Mouse (Mus musculus): ENCODE measurements around the gene Apba1.

DNA sequence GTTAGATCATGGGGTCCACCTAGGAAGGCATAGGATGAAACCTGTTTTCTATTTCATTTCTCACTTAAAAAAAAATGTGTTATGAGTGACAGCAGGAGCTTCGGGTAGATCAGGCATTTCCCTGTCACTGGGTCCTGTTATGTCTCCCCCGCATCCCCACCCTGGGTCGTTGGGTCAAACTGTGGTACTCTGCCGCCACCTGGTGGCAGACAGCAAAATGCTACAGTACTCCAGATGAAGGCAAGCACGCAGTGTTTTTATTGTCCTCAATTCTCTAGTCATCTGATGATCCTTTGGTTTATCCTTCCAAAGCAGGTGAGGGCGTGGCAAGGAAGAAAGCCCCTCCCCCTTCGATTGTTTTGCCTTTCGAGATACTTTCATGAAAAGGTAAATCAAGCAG, 202.8 kb downstream of the Apba1 start:
- TF ChIP-seq ZC3H11A (IDR thresholded peaks at IDR 0.05; ENCODE audit: borderline replicate concordance, low read depth, low read length) = peak; percentile 97
- no peak for TF ChIP-seq HCFC1 (IDR thresholded peaks at IDR 0.05; ENCODE audit: borderline replicate concordance, insufficient read depth, low read length)
- no peak for TF ChIP-seq CHD2 (IDR thresholded peaks at IDR 0.05; ENCODE audit: low read depth, low read length)
- TF ChIP-seq ZNF384 (IDR thresholded peaks at IDR 0.05; ENCODE audit: low read depth, low read length) = 0 out of 2 replicates have a peak, but pooled peaks have one; percentile 17

All from ES-E14 (cell line).